Mouse (Mus musculus): ENCODE data around the gene Otud4. TPM values are rescaled to one million over a fixed set of nuclear protein-coding genes. Genes with fewer than 3 reads are reported as not detected.
"Not testable (repeated sequence)": the region's sequence is repeated elsewhere in the genome, so short reads cannot be mapped to it uniquely, and the experiment has no call there.

Otud4 gene
- polyA plus RNA-seq, 1 experiment from 2014 or later, result 12.3 TPM

GRCm38 (mm10) chr8:79638707-79639549 is 490 bp upstream of the Otud4 start:
- Histone ChIP-seq H3K4me1 (peaks cover 22% of the 10 kb centered on the region), H3K36me3 (peaks cover under 1% of the 10 kb centered on the region; the same call in 1 of the 2 replicates), H3K27me3 (no peaks in the 10 kb centered on the region), H3K27ac (replicated peaks) (peak overlapping the region; percentile 90), H3K4me3 (replicated peaks) (peak overlapping the region; percentile 94), H3K4me2 (replicated peaks) (peak overlapping the region; percentile 79), H3K9ac (peak overlapping the region; percentile 83), H3K9me3 (replicated peaks) (no peaks in the 10 kb centered on the region)
- ATAC-seq (ENCODE audit: insufficient number of reproducible peaks, low FRiP score, low TSS enrichment, low read depth), result peak; percentile 100
- under 1% methylated on average over 75 of the region's 77 CpGs for WGBS

DNA sequence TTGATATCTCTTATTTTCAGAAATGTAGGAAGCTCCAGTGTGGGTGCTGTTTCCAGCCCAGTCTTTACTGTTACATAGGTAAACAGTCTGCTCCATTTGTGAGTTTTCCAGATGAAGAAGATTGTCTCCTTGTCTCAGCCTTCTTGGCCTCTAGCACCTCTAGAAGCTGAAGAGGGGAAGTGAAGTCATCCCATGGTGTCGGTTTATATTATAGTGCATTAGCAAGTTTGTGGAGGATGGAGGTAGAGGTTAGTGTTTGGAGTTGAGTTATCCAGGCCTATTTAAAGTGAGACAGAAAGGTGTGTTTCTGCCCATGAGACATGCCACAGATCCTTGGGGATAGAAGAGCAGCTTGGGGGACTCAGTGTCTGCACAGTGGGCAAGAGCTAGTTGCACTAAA is 1.7 kb downstream of the Otud4 start:
- Histone ChIP-seq H3K4me3 (replicated peaks) (peak overlapping the region; percentile 94), H3K4me1 (peaks cover 22% of the 10 kb centered on the region), H3K27ac (replicated peaks) (no peak overlapping the region), H3K4me2 (replicated peaks) (peak overlapping the region; percentile 79), H3K27me3 (no peaks in the 10 kb centered on the region), H3K36me3 (peaks cover 11% of the 10 kb centered on the region; the same call in 1 of the 2 replicates), H3K9me3 (replicated peaks) (no peaks in the 10 kb centered on the region), H3K9ac (no peak overlapping the region)
- 21% methylated on average over 1 of the region's 1 CpGs for WGBS
- ATAC-seq (ENCODE audit: insufficient number of reproducible peaks, low FRiP score, low TSS enrichment, low read depth), result no peak

GRCm38 (mm10) chr8:79649569-79649968 is 10.2 kb downstream of the Otud4 start:
- H3K4me1 ChIP-seq, result no peaks in the 10 kb centered on the region
- no peak overlapping the region for H3K4me2 ChIP-seq (replicated peaks)
- no peaks in the 10 kb centered on the region for H3K9me3 ChIP-seq (replicated peaks)
- no peak overlapping the region for H3K27ac ChIP-seq (replicated peaks)
- H3K36me3 ChIP-seq, result peaks cover 21% of the 10 kb centered on the region; the same call in 1 of the 2 replicates
- no peak overlapping the region for H3K9ac ChIP-seq
- ATAC-seq (ENCODE audit: insufficient number of reproducible peaks, low FRiP score, low TSS enrichment, low read depth), result no peak
- 91% methylated on average over 4 of the region's 4 CpGs for WGBS
- H3K4me3 ChIP-seq (replicated peaks), result no peak overlapping the region
- H3K27me3 ChIP-seq, result no peaks in the 10 kb centered on the region

- Histone ChIP-seq H3K4me1 (no peaks in the 10 kb centered on the region), H3K27ac (replicated peaks) (no peak overlapping the region), H3K4me2 (replicated peaks) (no peak overlapping the region), H3K9ac (no peak overlapping the region), H3K27me3 (no peaks in the 10 kb centered on the region), H3K9me3 (replicated peaks) (no peaks in the 10 kb centered on the region), H3K36me3 (peaks cover 28% of the 10 kb centered on the region; the same call in 1 of the 2 replicates), H3K4me3 (replicated peaks) (no peak overlapping the region)
- 86% methylated on average over 1 of the region's 1 CpGs for WGBS
- ATAC-seq (ENCODE audit: insufficient number of reproducible peaks, low FRiP score, low TSS enrichment, low read depth), result no peak
Measured at GRCm38 (mm10) chr8:79650158-79650814, 10.9 kb downstream of the Otud4 start.

DNA sequence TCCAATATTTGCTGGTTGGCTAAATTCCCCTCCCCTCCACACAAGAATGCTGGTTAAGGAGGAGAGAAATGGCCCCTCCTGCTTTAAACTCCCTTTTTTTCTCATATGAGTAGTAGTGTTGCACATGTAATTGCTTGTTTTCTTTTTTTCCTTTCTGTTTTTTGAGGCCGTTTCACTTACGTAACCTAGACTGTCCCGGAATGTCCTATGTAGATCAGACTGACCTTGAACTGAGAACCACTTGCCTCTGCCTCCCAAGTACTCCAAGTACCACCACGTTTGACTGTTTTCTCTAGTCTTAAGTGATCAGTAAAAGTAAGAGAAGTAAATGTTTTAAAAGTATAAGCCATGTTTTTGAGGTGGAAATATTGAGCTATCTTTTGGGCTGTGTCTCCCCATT is 14.3 kb downstream of the Otud4 start:
- Histone ChIP-seq H3K4me1 (no peaks in the 10 kb centered on the region), H3K4me2 (replicated peaks) (no peak overlapping the region), H3K9ac (no peak overlapping the region), H3K9me3 (replicated peaks) (no peaks in the 10 kb centered on the region), H3K27ac (replicated peaks) (no peak overlapping the region), H3K27me3 (no peaks in the 10 kb centered on the region), H3K4me3 (replicated peaks) (no peak overlapping the region), H3K36me3 (peaks cover 41% of the 10 kb centered on the region)
- no peak for ATAC-seq (ENCODE audit: insufficient number of reproducible peaks, low FRiP score, low TSS enrichment, low read depth)
- WGBS, result 87% methylated on average over 4 of the region's 4 CpGs

DNA sequence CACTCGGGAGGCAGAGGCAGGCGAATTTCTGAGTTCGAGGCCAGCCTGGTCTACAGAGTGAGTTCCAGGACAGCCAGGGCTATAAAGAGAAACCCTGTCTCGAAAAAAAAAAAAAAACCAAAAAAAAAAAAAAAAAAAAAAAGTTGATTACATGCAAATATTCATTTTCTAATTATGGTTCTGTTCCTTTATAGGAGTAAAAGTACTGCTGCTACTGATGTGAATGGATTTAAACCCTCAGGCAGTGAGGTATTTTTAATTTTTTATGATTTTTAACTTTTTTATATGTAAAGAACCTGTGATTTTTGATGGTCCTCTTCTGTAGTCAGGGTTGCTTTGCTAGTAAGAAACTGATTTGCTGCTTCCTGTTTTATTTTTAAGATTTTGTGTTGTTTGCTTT is 19.3 kb downstream of the Otud4 start:
- H3K4me3 ChIP-seq (replicated peaks); H3K4me2 ChIP-seq (replicated peaks); ATAC-seq (ENCODE audit: insufficient number of reproducible peaks, low FRiP score, low TSS enrichment, low read depth); H3K9ac ChIP-seq; H3K27me3 ChIP-seq; H3K27ac ChIP-seq (replicated peaks); H3K9me3 ChIP-seq (replicated peaks); H3K4me1 ChIP-seq: not testable (repeated sequence)
- peaks cover 57% of the 10 kb centered on the region for H3K36me3 ChIP-seq
- 82% methylated on average over 4 of the region's 4 CpGs for WGBS

GRCm38 (mm10) chr8:79676461-79676860 is 37.0 kb downstream of the Otud4 start:
- H3K9ac ChIP-seq, result no peak overlapping the region
- no peak for ATAC-seq (ENCODE audit: insufficient number of reproducible peaks, low FRiP score, low TSS enrichment, low read depth)
- H3K36me3 ChIP-seq, result peaks cover 31% of the 10 kb centered on the region
- no peaks in the 10 kb centered on the region for H3K27me3 ChIP-seq
- H3K9me3 ChIP-seq (replicated peaks), result no peaks in the 10 kb centered on the region
- H3K4me1 ChIP-seq, result 0 out of 2 replicates have a peak, but pooled peaks cover 2% of the 10 kb centered on the region
- WGBS, result 77% methylated on average over 4 of the region's 4 CpGs
- no peak overlapping the region for H3K4me3 ChIP-seq (replicated peaks)
- H3K4me2 ChIP-seq (replicated peaks), result no peak overlapping the region
- no peak overlapping the region for H3K27ac ChIP-seq (replicated peaks)

- WGBS, result 65% methylated on average over 5 of the region's 5 CpGs
- H3K27ac ChIP-seq (replicated peaks), result no peak overlapping the region
- no peak for ATAC-seq (ENCODE audit: insufficient number of reproducible peaks, low FRiP score, low TSS enrichment, low read depth)
Measured at GRCm38 (mm10) chr8:79679005-79679404, 39.6 kb downstream of the Otud4 start.

DNA sequence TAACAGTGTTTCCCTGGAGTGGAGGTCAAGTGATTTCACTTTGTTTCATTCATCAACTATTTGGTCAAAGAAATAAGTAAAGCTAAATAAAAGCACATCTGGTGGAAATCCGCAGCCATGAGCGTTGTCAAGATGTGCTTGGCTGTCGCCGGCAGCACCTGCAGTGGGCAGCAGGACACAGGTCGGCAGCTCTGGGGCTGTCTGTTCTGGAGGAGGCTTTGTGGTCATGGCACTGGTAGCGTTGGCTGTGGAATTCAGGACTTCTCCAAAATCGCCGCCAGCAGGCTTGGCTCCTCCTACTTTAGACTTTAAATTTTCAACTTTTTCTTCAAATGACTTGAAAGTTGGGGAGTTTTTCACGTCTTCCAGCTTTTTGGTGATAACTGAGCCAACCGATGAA is 40.7 kb downstream of the Otud4 start:
- whole genome bisulfite sequencing, result 46% methylated on average over 10 of the region's 10 CpGs
- H3K27ac ChIP-seq (replicated peaks), result not testable (repeated sequence)

More at GRCm38 (mm10) chr8:79679005-79679404, 39.6 kb downstream of the Otud4 start:
- no peaks in the 10 kb centered on the region for H3K27me3 ChIP-seq
- H3K4me3 ChIP-seq (replicated peaks), result no peak overlapping the region
- no peak overlapping the region for H3K9ac ChIP-seq
- H3K4me2 ChIP-seq (replicated peaks), result no peak overlapping the region
- peaks cover 30% of the 10 kb centered on the region for H3K36me3 ChIP-seq
- 0 out of 2 replicates have a peak, but pooled peaks cover 2% of the 10 kb centered on the region for H3K4me1 ChIP-seq
- no peaks in the 10 kb centered on the region for H3K9me3 ChIP-seq (replicated peaks)

GRCm38 (mm10) chr8:79680555-79680954 is 41.1 kb downstream of the Otud4 start:
- 0 out of 2 replicates have a peak, but pooled peaks have one; percentile 15 for ATAC-seq (ENCODE audit: insufficient number of reproducible peaks, low FRiP score, low TSS enrichment, low read depth)
- Histone ChIP-seq H3K27me3 (no peaks in the 10 kb centered on the region), H3K4me3 (replicated peaks) (peak overlapping the region; percentile 48), H3K9ac (peak overlapping the region; percentile 35; the same call in 1 of the 2 replicates), H3K4me1 (0 out of 2 replicates have a peak, but pooled peaks cover 2% of the 10 kb centered on the region), H3K36me3 (peaks cover 33% of the 10 kb centered on the region), H3K27ac (replicated peaks) (no peak overlapping the region), H3K4me2 (replicated peaks) (peak overlapping the region; percentile 61), H3K9me3 (replicated peaks) (no peaks in the 10 kb centered on the region)
- 4% methylated on average over 34 of the region's 34 CpGs for WGBS

More for the DNA sequence above, 40.7 kb downstream of the Otud4 start:
- H3K4me2 ChIP-seq (replicated peaks), result peak overlapping the region; percentile 61
- not testable (repeated sequence) for H3K9ac ChIP-seq; H3K9me3 ChIP-seq (replicated peaks); H3K27me3 ChIP-seq; ATAC-seq (ENCODE audit: insufficient number of reproducible peaks, low FRiP score, low TSS enrichment, low read depth); H3K4me1 ChIP-seq
- H3K36me3 ChIP-seq, result peaks cover 33% of the 10 kb centered on the region
- peak overlapping the region; percentile 48 for H3K4me3 ChIP-seq (replicated peaks)

GRCm38 (mm10) chr8:79680965-79681364 is 41.5 kb downstream of the Otud4 start:
- H3K27me3 ChIP-seq, result no peaks in the 10 kb centered on the region
- peak overlapping the region; percentile 61 for H3K4me2 ChIP-seq (replicated peaks)
- peak overlapping the region; percentile 35; the same call in 1 of the 2 replicates for H3K9ac ChIP-seq
- no peak for ATAC-seq (ENCODE audit: insufficient number of reproducible peaks, low FRiP score, low TSS enrichment, low read depth)
- H3K4me3 ChIP-seq (replicated peaks), result peak overlapping the region; percentile 48
- no peak overlapping the region for H3K27ac ChIP-seq (replicated peaks)
- no peaks in the 10 kb centered on the region for H3K9me3 ChIP-seq (replicated peaks)
- peaks cover 37% of the 10 kb centered on the region for H3K36me3 ChIP-seq
- WGBS, result 39% methylated on average over 2 of the region's 2 CpGs
- H3K4me1 ChIP-seq, result 0 out of 2 replicates have a peak, but pooled peaks cover 2% of the 10 kb centered on the region

Measured in embryonic facial prominence, embryonic 15.5 days (tissue).